Mouse (Mus musculus): Measurements from ENCODE around the gene Hap1. TPM values are rescaled to one million over a fixed set of nuclear protein-coding genes. Genes with fewer than 3 reads are reported as not detected.

The Hap1 gene
- polyA plus RNA-seq, 1 experiment from 2014 or later = 55.1 TPM

- H3K9me3 ChIP-seq (replicated peaks; ENCODE audit: control insufficient read depth, low read length) = no peaks in the 10 kb centered on the region
- no peak for ATAC-seq
- H3K36me3 ChIP-seq (ENCODE audit: control insufficient read depth, insufficient read depth, low read length) = peaks cover 58% of the 10 kb centered on the region
- no peak overlapping the region for H3K27ac ChIP-seq (ENCODE audit: low read depth, low read length)
- H3K4me2 ChIP-seq (ENCODE audit: low read length) = no peak overlapping the region
- H3K9ac ChIP-seq (ENCODE audit: low read length) = no peak overlapping the region
- no peak overlapping the region for H3K4me3 ChIP-seq (ENCODE audit: low read depth, low read length)
- no peak for DNase-seq (ENCODE audit: low spot score)
- H3K4me1 ChIP-seq (ENCODE audit: control insufficient read depth, insufficient read depth, low read length) = no peaks in the 10 kb centered on the region
- H3K27me3 ChIP-seq (replicated peaks; ENCODE audit: control insufficient read depth, insufficient read depth, low read length) = no peaks in the 10 kb centered on the region
- whole genome bisulfite sequencing = 74% methylated on average over 6 of the region's 6 CpGs
Measured at GRCm38 (mm10) chr11:100382682-100383081, 26.8 kb upstream of the Hap1 start.

GRCm38 (mm10) chr11:100379311-100379710 lies 23.4 kb upstream of the Hap1 start:
- Histone ChIP-seq H3K27me3 (replicated peaks; ENCODE audit: control insufficient read depth, insufficient read depth, low read length) (no peaks in the 10 kb centered on the region), H3K9me3 (replicated peaks; ENCODE audit: control insufficient read depth, low read length) (no peaks in the 10 kb centered on the region), H3K36me3 (ENCODE audit: control insufficient read depth, insufficient read depth, low read length) (peaks cover 63% of the 10 kb centered on the region), H3K4me3 (ENCODE audit: low read depth, low read length) (no peak overlapping the region), H3K9ac (ENCODE audit: low read length) (no peak overlapping the region), H3K27ac (ENCODE audit: low read depth, low read length) (no peak overlapping the region), H3K4me1 (ENCODE audit: control insufficient read depth, insufficient read depth, low read length) (no peaks in the 10 kb centered on the region), H3K4me2 (ENCODE audit: low read length) (no peak overlapping the region)
- 96% methylated on average over 4 of the region's 4 CpGs for WGBS
- ATAC-seq = no peak
- DNase-seq (ENCODE audit: low spot score) = no peak

- DNase-seq (ENCODE audit: low spot score) (no peak), ATAC-seq (no peak)
- no peaks in the 10 kb centered on the region for H3K9me3 ChIP-seq (replicated peaks; ENCODE audit: control insufficient read depth, low read length)
- no peaks in the 10 kb centered on the region for H3K4me1 ChIP-seq (ENCODE audit: control insufficient read depth, insufficient read depth, low read length)
- H3K4me3 ChIP-seq (ENCODE audit: low read depth, low read length) = no peak overlapping the region
- H3K36me3 ChIP-seq (ENCODE audit: control insufficient read depth, insufficient read depth, low read length) = peaks cover 64% of the 10 kb centered on the region
- WGBS = 87% methylated on average over 5 of the region's 5 CpGs
- no peak overlapping the region for H3K27ac ChIP-seq (ENCODE audit: low read depth, low read length)
- no peak overlapping the region for H3K9ac ChIP-seq (ENCODE audit: low read length)
- no peaks in the 10 kb centered on the region for H3K27me3 ChIP-seq (replicated peaks; ENCODE audit: control insufficient read depth, insufficient read depth, low read length)
- no peak overlapping the region for H3K4me2 ChIP-seq (ENCODE audit: low read length)
Measured at GRCm38 (mm10) chr11:100378446-100378845, 22.5 kb upstream of the Hap1 start.

GRCm38 (mm10) chr11:100377989-100378388 lies 22.1 kb upstream of the Hap1 start:
- Histone ChIP-seq H3K9me3 (replicated peaks; ENCODE audit: control insufficient read depth, low read length) (no peaks in the 10 kb centered on the region), H3K4me3 (ENCODE audit: low read depth, low read length) (no peak overlapping the region), H3K27me3 (replicated peaks; ENCODE audit: control insufficient read depth, insufficient read depth, low read length) (no peaks in the 10 kb centered on the region), H3K4me2 (ENCODE audit: low read length) (no peak overlapping the region), H3K27ac (ENCODE audit: low read depth, low read length) (no peak overlapping the region), H3K36me3 (ENCODE audit: control insufficient read depth, insufficient read depth, low read length) (peaks cover 60% of the 10 kb centered on the region), H3K9ac (ENCODE audit: low read length) (no peak overlapping the region), H3K4me1 (ENCODE audit: control insufficient read depth, insufficient read depth, low read length) (no peaks in the 10 kb centered on the region)
- ATAC-seq (no peak), DNase-seq (ENCODE audit: low spot score) (no peak)
- 96% methylated on average over 14 of the region's 14 CpGs for WGBS

GRCm38 (mm10) chr11:100376746-100377389 lies 20.9 kb upstream of the Hap1 start:
- Histone ChIP-seq H3K27me3 (replicated peaks; ENCODE audit: control insufficient read depth, insufficient read depth, low read length) (no peaks in the 10 kb centered on the region), H3K4me1 (ENCODE audit: control insufficient read depth, insufficient read depth, low read length) (no peaks in the 10 kb centered on the region), H3K27ac (ENCODE audit: low read depth, low read length) (no peak overlapping the region), H3K4me2 (ENCODE audit: low read length) (no peak overlapping the region), H3K4me3 (ENCODE audit: low read depth, low read length) (no peak overlapping the region), H3K9me3 (replicated peaks; ENCODE audit: control insufficient read depth, low read length) (no peaks in the 10 kb centered on the region), H3K9ac (ENCODE audit: low read length) (no peak overlapping the region), H3K36me3 (ENCODE audit: control insufficient read depth, insufficient read depth, low read length) (peaks cover 57% of the 10 kb centered on the region)
- WGBS = 90% methylated on average over 21 of the region's 21 CpGs
- DNase-seq (ENCODE audit: low spot score) (no peak), ATAC-seq (no peak)

GRCm38 (mm10) chr11:100376005-100376404 lies 20.1 kb upstream of the Hap1 start:
- no peak overlapping the region for H3K4me3 ChIP-seq (ENCODE audit: low read depth, low read length)
- DNase-seq (ENCODE audit: low spot score) (no peak), ATAC-seq (no peak)
- H3K9ac ChIP-seq (ENCODE audit: low read length) = no peak overlapping the region
- H3K27ac ChIP-seq (ENCODE audit: low read depth, low read length) = no peak overlapping the region
- H3K4me1 ChIP-seq (ENCODE audit: control insufficient read depth, insufficient read depth, low read length) = no peaks in the 10 kb centered on the region
- peaks cover 56% of the 10 kb centered on the region for H3K36me3 ChIP-seq (ENCODE audit: control insufficient read depth, insufficient read depth, low read length)
- H3K4me2 ChIP-seq (ENCODE audit: low read length) = no peak overlapping the region
- no peaks in the 10 kb centered on the region for H3K27me3 ChIP-seq (replicated peaks; ENCODE audit: control insufficient read depth, insufficient read depth, low read length)
- 85% methylated on average over 4 of the region's 4 CpGs for WGBS
- H3K9me3 ChIP-seq (replicated peaks; ENCODE audit: control insufficient read depth, low read length) = no peaks in the 10 kb centered on the region

GRCm38 (mm10) chr11:100375127-100375526 lies 19.2 kb upstream of the Hap1 start:
- no peak overlapping the region for H3K27ac ChIP-seq (ENCODE audit: low read depth, low read length)
- peaks cover 50% of the 10 kb centered on the region for H3K36me3 ChIP-seq (ENCODE audit: control insufficient read depth, insufficient read depth, low read length)
- WGBS = 90% methylated on average over 9 of the region's 9 CpGs
- H3K4me1 ChIP-seq (ENCODE audit: control insufficient read depth, insufficient read depth, low read length) = no peaks in the 10 kb centered on the region
- H3K4me2 ChIP-seq (ENCODE audit: low read length) = no peak overlapping the region
- DNase-seq (ENCODE audit: low spot score) (no peak), ATAC-seq (no peak)
- H3K27me3 ChIP-seq (replicated peaks; ENCODE audit: control insufficient read depth, insufficient read depth, low read length) = no peaks in the 10 kb centered on the region
- H3K9me3 ChIP-seq (replicated peaks; ENCODE audit: control insufficient read depth, low read length) = no peaks in the 10 kb centered on the region
- H3K4me3 ChIP-seq (ENCODE audit: low read depth, low read length) = no peak overlapping the region
- no peak overlapping the region for H3K9ac ChIP-seq (ENCODE audit: low read length)

GRCm38 (mm10) chr11:100371981-100372558 lies 16.1 kb upstream of the Hap1 start:
- Histone ChIP-seq H3K4me1 (ENCODE audit: control insufficient read depth, insufficient read depth, low read length) (no peaks in the 10 kb centered on the region), H3K27ac (ENCODE audit: low read depth, low read length) (no peak overlapping the region), H3K27me3 (replicated peaks; ENCODE audit: control insufficient read depth, insufficient read depth, low read length) (no peaks in the 10 kb centered on the region), H3K4me2 (ENCODE audit: low read length) (no peak overlapping the region), H3K36me3 (ENCODE audit: control insufficient read depth, insufficient read depth, low read length) (peaks cover 36% of the 10 kb centered on the region), H3K4me3 (ENCODE audit: low read depth, low read length) (no peak overlapping the region), H3K9ac (ENCODE audit: low read length) (no peak overlapping the region), H3K9me3 (replicated peaks; ENCODE audit: control insufficient read depth, low read length) (no peaks in the 10 kb centered on the region)
- DNase-seq (ENCODE audit: low spot score) (no peak), ATAC-seq (no peak)
- WGBS = 72% methylated on average over 7 of the region's 8 CpGs

GRCm38 (mm10) chr11:100369822-100370221 lies 13.9 kb upstream of the Hap1 start:
- ATAC-seq = no peak
- WGBS = 82% methylated on average over 8 of the region's 8 CpGs

More at GRCm38 (mm10) chr11:100369822-100370221, 13.9 kb upstream of the Hap1 start:
- no peak overlapping the region for H3K9ac ChIP-seq (ENCODE audit: low read length)
- no peak overlapping the region for H3K4me2 ChIP-seq (ENCODE audit: low read length)
- H3K9me3 ChIP-seq (replicated peaks; ENCODE audit: control insufficient read depth, low read length) = no peaks in the 10 kb centered on the region
- no peak overlapping the region for H3K4me3 ChIP-seq (ENCODE audit: low read depth, low read length)
- no peaks in the 10 kb centered on the region for H3K4me1 ChIP-seq (ENCODE audit: control insufficient read depth, insufficient read depth, low read length)
- H3K27me3 ChIP-seq (replicated peaks; ENCODE audit: control insufficient read depth, insufficient read depth, low read length) = no peaks in the 10 kb centered on the region
- peaks cover 17% of the 10 kb centered on the region for H3K36me3 ChIP-seq (ENCODE audit: control insufficient read depth, insufficient read depth, low read length)
- no peak overlapping the region for H3K27ac ChIP-seq (ENCODE audit: low read depth, low read length)
- no peak for DNase-seq (ENCODE audit: low spot score)
